Comparison of ENCODE assay signal across 27 mouse cellular contexts in genomic region chr11:107946823-107947222, GRCm38 (mm10). TPM values are rescaled to one million over a fixed set of nuclear protein-coding genes. Genes with fewer than 3 reads are reported as not detected.
"Had no signal": no experiment of that assay in that cellular context is flagged by ENCODE, and none has a peak within 500 bp of the region (broad histone marks: within the 10 kb centered on the region; RNA-seq: fewer than 3 reads in every experiment).

No protein-coding gene starts in this region.

- H3K9ac ChIP-seq: limb, embryonic 13.5 days; liver, embryonic 12.5 days; liver, embryonic 15.5 days; lung, embryonic 15.5 days; neural tube, embryonic 13.5 days; stomach, embryonic 15.5 days had no signal

- H3K4me2 ChIP-seq: limb, embryonic 13.5 days; liver, embryonic 12.5 days; liver, embryonic 15.5 days; lung, embryonic 15.5 days; midbrain, embryonic 11.5 days; neural tube, embryonic 13.5 days; stomach, embryonic 15.5 days had no signal

- DNase-seq: kidney, adult 2 months; kidney, postnatal 25 days; layer of hippocampus, adult 9-11 months; liver; lung, adult 18-20 months; lung, postnatal 10 days; lung, postnatal 36 days; retina, postnatal 1 day; right cerebral cortex, postnatal 25 days; spleen, adult 18-20 months; thymus, postnatal 25 days had no signal

- ATAC-seq: liver, embryonic 12.5 days had no signal

- H3K4me3 ChIP-seq: layer of hippocampus, adult 2 months; limb, embryonic 10.5 days; limb, embryonic 13.5 days; liver, embryonic 12.5 days; liver, embryonic 15.5 days; lung, embryonic 15.5 days; megakaryocyte, embryonic 14.5 days; myocyte; neural tube, embryonic 13.5 days; stomach, embryonic 15.5 days had no signal

- H3K27me3 ChIP-seq: limb, embryonic 13.5 days; liver, embryonic 12.5 days; liver, embryonic 15.5 days; lung, embryonic 15.5 days; megakaryocyte, embryonic 14.5 days; neural tube, embryonic 13.5 days; stomach, embryonic 15.5 days had no signal

- H3K4me1 ChIP-seq: limb, embryonic 10.5 days; limb, embryonic 13.5 days; liver, embryonic 12.5 days; liver, embryonic 15.5 days; lung, embryonic 15.5 days; megakaryocyte, embryonic 14.5 days; neural tube, embryonic 13.5 days; stomach, embryonic 15.5 days had no signal

- H3K9me3 ChIP-seq: limb, embryonic 10.5 days; limb, embryonic 13.5 days; liver, embryonic 12.5 days; liver, embryonic 15.5 days; lung, embryonic 15.5 days; stomach, embryonic 15.5 days had no signal

- H3K36me3 ChIP-seq: limb, embryonic 10.5 days; liver, embryonic 12.5 days; lung, embryonic 15.5 days; stomach, embryonic 15.5 days had no signal

- H3K27ac ChIP-seq: kidney, postnatal 0 days; layer of hippocampus, adult 2 months; limb, embryonic 10.5 days; limb, embryonic 13.5 days; liver, embryonic 12.5 days; liver, embryonic 15.5 days; lung, embryonic 15.5 days; neural tube, embryonic 13.5 days; stomach, embryonic 15.5 days had no signal

RNA-seq across cellular contexts. Expression of gene Cacng5, which starts 32.0 kb away (rescaled TPM):
- total RNA-seq: monocyte, adult 5-6 weeks; neutrophil, adult 5-6 weeks had no signal
- polyA plus RNA-seq: kidney, embryonic 14.5 days; myocyte; thymus, postnatal 0 days had no signal
